Mouse (Mus musculus) hindbrain, embryonic 16.5 days (tissue): Measurements from ENCODE around the gene Tcl1b5. TPM values are rescaled to one million over a fixed set of nuclear protein-coding genes. Genes with fewer than 3 reads are reported as not detected.

Source experiments
- polyA plus RNA-seq: library from polyadenylated mRNA; unstranded; fragments of >200 nt; fragmentation: Nextera tagmentation; extraction: Ambion mirVana; gene quantifications from 2 replicates; pipeline ENCODE4 v1.2.1, GENCODE M21; 2015

Gene Tcl1b5
- polyA plus RNA-seq, 1 experiment from 2014 or later: not detected

Other genes starting within 250 kb of the Tcl1b5 start
- 0.38 and 0.60 TPM in 2 replicates for gene Syne3, start 166.5 kb upstream of the Tcl1b5 start, polyA plus RNA-seq
- 168 and 179 TPM in 2 replicates for gene Glrx5, start 143.7 kb upstream of the Tcl1b5 start, polyA plus RNA-seq
- not detected in 2 replicates for gene Tcl1b2, start 30.3 kb upstream of the Tcl1b5 start, polyA plus RNA-seq
- gene Tcl1b1, start 16.7 kb upstream of the Tcl1b5 start, polyA plus RNA-seq: not detected in 2 replicates
- gene Tcl1b3, start 14.7 kb downstream of the Tcl1b5 start, polyA plus RNA-seq: not detected in 2 replicates
- not detected in 2 replicates for gene Tcl1b4, start 25.6 kb downstream of the Tcl1b5 start, polyA plus RNA-seq
- gene Tcl1, start 46.4 kb downstream of the Tcl1b5 start, polyA plus RNA-seq: not detected in 2 replicates
- gene Tunar, start 157.5 kb downstream of the Tcl1b5 start, polyA plus RNA-seq: 26.3 and 28.6 TPM in 2 replicates